Mouse (Mus musculus) embryonic fibroblast, embryonic 13.5 days (primary cell): ENCODE data around the gene Pecam1.

Experiments
- CTCF ChIP-seq: IDR thresholded peaks from 2 replicates; pipeline ENCODE4 v1.5.1; 2011; ENCODE audit warnings: mild to moderate bottlenecking, control low read depth, low read length, moderate library complexity, borderline replicate concordance; ENCODE audit not compliant: insufficient read depth
- POLR2A ChIP-seq: IDR thresholded peaks from 2 replicates; pipeline ENCODE4 v1.6.1; 2011; ENCODE audit warnings: low read depth, mild to moderate bottlenecking, control low read depth, low read length, moderate library complexity

DNA sequence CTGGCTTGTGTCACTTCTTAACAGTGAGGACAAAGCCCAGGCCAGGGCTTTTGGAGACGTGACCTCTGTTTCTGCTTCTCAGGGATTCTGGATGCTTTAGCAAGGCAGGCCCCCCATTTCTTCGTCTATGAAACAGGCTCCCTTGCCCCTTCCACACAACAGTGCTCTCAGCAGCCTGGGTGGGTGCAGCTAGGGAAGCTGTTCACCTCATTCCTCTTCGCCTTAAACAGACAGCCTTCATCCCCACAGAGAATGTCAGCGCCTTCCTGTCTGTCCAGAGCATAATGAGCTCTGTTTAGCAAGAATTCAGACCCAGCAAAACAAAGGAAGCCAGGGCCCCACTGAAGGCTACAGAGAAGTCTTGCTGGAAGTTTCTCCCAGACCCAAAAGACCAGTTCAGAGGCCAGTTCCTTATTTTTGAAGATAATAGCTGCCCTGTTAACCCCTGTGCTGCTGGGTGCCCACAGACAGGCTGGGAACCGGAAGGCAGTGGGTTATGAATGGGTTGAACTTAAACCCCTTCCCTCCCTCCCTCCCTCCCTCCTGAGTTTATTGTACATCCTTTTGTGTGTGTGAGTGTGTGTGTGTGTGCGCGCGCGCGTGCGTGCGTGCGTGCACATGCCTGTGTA lies 89.9 kb downstream of the Pecam1 start:
- no peak for TF ChIP-seq CTCF
- no peak for TF ChIP-seq POLR2A
